7 mouse cellular contexts compared by ENCODE assay signal in the genomic region with DNA sequence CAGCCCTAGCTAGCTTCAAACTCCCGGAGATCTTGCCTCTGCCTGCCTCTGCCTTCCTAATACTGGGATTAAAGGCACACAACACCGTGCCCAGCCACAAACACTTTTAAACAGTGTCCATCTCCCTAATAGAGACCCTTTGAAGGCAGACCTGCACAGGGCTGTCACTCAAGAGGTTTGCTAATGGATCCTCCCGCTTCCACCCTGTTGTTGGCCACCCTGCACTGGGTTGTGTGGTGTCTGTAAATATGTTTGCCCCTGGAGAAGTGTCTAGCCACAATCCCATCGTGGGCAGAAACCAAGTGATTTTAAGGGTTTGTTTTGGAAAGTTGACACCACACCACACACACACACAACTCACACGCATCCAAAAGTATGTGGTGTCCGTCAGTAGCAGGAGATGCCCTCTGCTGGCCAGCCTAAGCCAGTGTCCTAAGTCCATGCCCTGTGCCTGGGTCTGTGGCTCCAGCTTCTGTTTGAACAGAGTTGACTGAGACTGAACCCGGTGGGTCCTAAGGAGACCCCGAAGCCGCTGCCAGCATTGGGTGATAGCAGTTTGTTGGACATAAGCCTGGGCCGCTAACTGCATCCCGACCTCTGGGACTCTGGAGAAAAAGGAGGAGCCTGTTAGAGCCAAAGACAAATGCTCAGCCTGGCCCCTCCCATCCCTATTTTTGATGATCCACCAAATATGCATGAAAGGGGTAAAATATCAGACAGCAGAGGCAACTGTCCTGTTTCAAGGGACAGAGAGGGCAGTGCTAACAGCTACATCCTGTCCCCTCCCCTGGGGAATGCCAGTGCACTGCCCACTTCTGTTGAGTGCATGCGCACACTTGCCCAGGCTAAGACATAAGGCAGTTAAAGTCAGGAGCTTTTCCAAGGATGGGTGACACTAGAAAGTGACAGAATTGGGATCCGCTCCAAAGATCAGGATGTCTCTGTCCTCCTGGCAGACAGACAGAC. TPM values are rescaled to one million over a fixed set of nuclear protein-coding genes. Genes with fewer than 3 reads are reported as not detected.
DNase-seq lines count a peak whose midpoint lies in the region; ATAC-seq and TF ChIP-seq lines count a peak whose summit lies in the region.

No protein-coding gene starts in this region.

- H3K4me1 ChIP-seq in cortical plate, adult 2 months (ENCODE audit: control insufficient read depth, insufficient read depth, low read length) = no peaks in the 10 kb centered on the region
- no peaks in the 10 kb centered on the region for H3K4me1 ChIP-seq in hindbrain, embryonic 13.5 days (replicated peaks)
- peaks cover 5% of the 10 kb centered on the region for H3K4me1 ChIP-seq in liver, embryonic 11.5 days (replicated peaks; ENCODE audit: control insufficient read depth, insufficient read depth, low read length)

- H3K4me3 ChIP-seq in cortical plate, adult 2 months (ENCODE audit: insufficient read depth, low read length) = no peak overlapping the region
- H3K4me3 ChIP-seq in hindbrain, embryonic 13.5 days = no peak overlapping the region
- no peak overlapping the region for H3K4me3 ChIP-seq in liver, embryonic 11.5 days (ENCODE audit: low read depth, low read length)

- 0 out of 2 replicates have a peak, but pooled peaks cover 4% of the 10 kb centered on the region for H3K27me3 ChIP-seq in hindbrain, embryonic 13.5 days
- no peaks in the 10 kb centered on the region for H3K27me3 ChIP-seq in liver, embryonic 11.5 days (replicated peaks; ENCODE audit: control insufficient read depth, insufficient read depth, low read length)

- 55% methylated on average over 13 of the region's 13 CpGs for WGBS in hindbrain, embryonic 13.5 days
- 52% methylated on average over 13 of the region's 13 CpGs for WGBS in liver, embryonic 11.5 days

- no peak overlapping the region for H3K27ac ChIP-seq in cortical plate, adult 2 months (ENCODE audit: insufficient read depth, low read length)
- H3K27ac ChIP-seq in hindbrain, embryonic 13.5 days = no peak overlapping the region
- no peak overlapping the region for H3K27ac ChIP-seq in liver, embryonic 11.5 days (ENCODE audit: low read depth, low read length)

- TF ChIP-seq POLR2A in cortical plate, adult 2 months (IDR thresholded peaks at IDR 0.05; ENCODE audit: extremely low read depth, insufficient read depth, low read length) = no peak

- DNase-seq in 3T3-L1 (ENCODE audit: low read depth, low spot score) (peak; percentile 67), 416B (ENCODE audit: low read depth) (peak; percentile 66)
- no peak for DNase-seq in liver, embryonic 11.5 days (ENCODE audit: low spot score)
- DNase-seq in urinary bladder, adult 2 months (ENCODE audit: low spot score) = no peak

- no peaks in the 10 kb centered on the region for H3K9me3 ChIP-seq in hindbrain, embryonic 13.5 days
- no peaks in the 10 kb centered on the region for H3K9me3 ChIP-seq in liver, embryonic 11.5 days (ENCODE audit: control insufficient read depth, low read length)

- peak; percentile 47 for TF ChIP-seq CTCF in cortical plate, adult 2 months (IDR thresholded peaks at IDR 0.05; ENCODE audit: extremely low read depth, insufficient read depth, low read length)

- no peak overlapping the region for H3K4me2 ChIP-seq in hindbrain, embryonic 13.5 days
- H3K4me2 ChIP-seq in liver, embryonic 11.5 days = no peak overlapping the region

- ATAC-seq in hindbrain, embryonic 13.5 days (ENCODE audit: low FRiP score) = peak; percentile 27; the same call in 1 of the 2 replicates
- ATAC-seq in liver, embryonic 11.5 days (replicated peaks; ENCODE audit: low FRiP score) = peak; percentile 56
- ATAC-seq in neutrophil, adult 5-6 weeks (ENCODE audit: extremely low read depth, insufficient number of reproducible peaks, low FRiP score, poor library complexity, severe bottlenecking) = peak; percentile 40; the same call in 1 of the 2 replicates

- H3K36me3 ChIP-seq in hindbrain, embryonic 13.5 days = peaks cover 39% of the 10 kb centered on the region
- H3K36me3 ChIP-seq in liver, embryonic 11.5 days (ENCODE audit: control insufficient read depth, insufficient read depth, low read length) = peaks cover 9% of the 10 kb centered on the region

- no peak overlapping the region for H3K9ac ChIP-seq in hindbrain, embryonic 13.5 days
- no peak overlapping the region for H3K9ac ChIP-seq in liver, embryonic 11.5 days (ENCODE audit: low read depth, low read length)

RNA-seq across cellular contexts. Expression of gene Mthfr, which starts 21.5 kb away (rescaled TPM):
- polyA plus RNA-seq in cortical plate, adult 2 months (2012; rRNA removed) = 32.2 and 34.2 TPM in 2 replicates
- 22.1 and 22.3 TPM in 2 replicates for polyA plus RNA-seq in hindbrain, embryonic 13.5 days (2015; fragmentation: Nextera tagmentation; extraction: Ambion mirVana)
- 15.5 and 16.1 TPM in 2 replicates for polyA plus RNA-seq in liver, embryonic 11.5 days (2014; fragmentation: Nextera tagmentation; extraction: Ambion mirVana)
- 10.0 and 20.0 TPM in 2 replicates for total RNA-seq in neutrophil, adult 5-6 weeks (2017)
- polyA plus RNA-seq in urinary bladder, adult 2 months (2012; rRNA removed) = 24.7 and 29.1 TPM in 2 replicates

RNA-seq across cellular contexts. Expression of gene Clcn6, which starts 21.8 kb away (rescaled TPM):
- 44.6 and 45.0 TPM in 2 replicates for polyA plus RNA-seq in cortical plate, adult 2 months (2012; rRNA removed)
- 30.7 and 32.8 TPM in 2 replicates for polyA plus RNA-seq in hindbrain, embryonic 13.5 days (2015; fragmentation: Nextera tagmentation; extraction: Ambion mirVana)
- 2.0 and 2.4 TPM in 2 replicates for polyA plus RNA-seq in liver, embryonic 11.5 days (2014; fragmentation: Nextera tagmentation; extraction: Ambion mirVana)
- 14.9 and 16.5 TPM in 2 replicates for total RNA-seq in neutrophil, adult 5-6 weeks (2017)
- polyA plus RNA-seq in urinary bladder, adult 2 months (2012; rRNA removed) = 8.5 and 9.6 TPM in 2 replicates

RNA-seq across cellular contexts. Expression of gene Agtrap, which starts 27.4 kb away (rescaled TPM):
- polyA plus RNA-seq in cortical plate, adult 2 months (2012; rRNA removed) = 5.8 and 6.1 TPM in 2 replicates
- 7.6 and 8.4 TPM in 2 replicates for polyA plus RNA-seq in hindbrain, embryonic 13.5 days (2015; fragmentation: Nextera tagmentation; extraction: Ambion mirVana)
- 18.3 and 20.9 TPM in 2 replicates for polyA plus RNA-seq in liver, embryonic 11.5 days (2014; fragmentation: Nextera tagmentation; extraction: Ambion mirVana)
- 19.3 and 20.5 TPM in 2 replicates for total RNA-seq in neutrophil, adult 5-6 weeks (2017)
- 20.4 and 25.4 TPM in 2 replicates for polyA plus RNA-seq in urinary bladder, adult 2 months (2012; rRNA removed)

RNA-seq across cellular contexts. Expression of gene Nppa, which starts 59.9 kb away (rescaled TPM):
- 0.21 TPM in 2 replicates for polyA plus RNA-seq in cortical plate, adult 2 months (2012; rRNA removed)
- 3.9 and 5.2 TPM in 2 replicates for polyA plus RNA-seq in hindbrain, embryonic 13.5 days (2015; fragmentation: Nextera tagmentation; extraction: Ambion mirVana)
- polyA plus RNA-seq in liver, embryonic 11.5 days (2014; fragmentation: Nextera tagmentation; extraction: Ambion mirVana) = 7.2 and 32.9 TPM in 2 replicates
- total RNA-seq in neutrophil, adult 5-6 weeks (2017) = not detected in 2 replicates
- 0.19 and 0.41 TPM in 2 replicates for polyA plus RNA-seq in urinary bladder, adult 2 months (2012; rRNA removed)

Comparison
In these comparisons a context has a peak if more than half of its experiments do, and no peak if none do; other contexts are left out.
1. DNase-seq: peak in 3T3-L1 (single experiment) and 416B (single experiment); none in liver, embryonic 11.5 days (single experiment) and urinary bladder, adult 2 months (single experiment).
2. Peak in every context shown above with its lines, with median percentiles within 50 percentile points of each other: ATAC-seq.